Mouse (Mus musculus) megakaryocyte, embryonic 14.5 days (primary cell): ENCODE results near the gene A930004D18Rik.

ENCODE experiments used
- FLI1 ChIP-seq: IDR thresholded peaks from 2 replicates; pipeline ENCODE4 v1.6.1; 2012; ENCODE audit warnings: low read length, inconsistent platforms, mixed read lengths
- GATA1 ChIP-seq: IDR thresholded peaks from 3 replicates; pipeline ENCODE4 v1.6.1; 2012; ENCODE audit warnings: mixed read lengths, low read length, inconsistent platforms, borderline replicate concordance

GRCm38 (mm10) chr2:18080182-18080860, 42.8 kb upstream of the A930004D18Rik start:
- TF ChIP-seq GATA1 (no peak), FLI1 (no peak)
